Mouse (Mus musculus): ENCODE measurements around the gene Iqcj. TPM values are rescaled to one million over a fixed set of nuclear protein-coding genes. Genes with fewer than 3 reads are reported as not detected.
"Not testable (repeated sequence)": the region's sequence is repeated elsewhere in the genome, so short reads cannot be mapped to it uniquely, and the experiment has no call there.

Gene Iqcj
- polyA plus RNA-seq, 1 experiment, result not detected

GRCm38 (mm10) chr3:68056373-68057275 lies 164.6 kb downstream of the Iqcj start:
- no peaks in the 10 kb centered on the region for H3K36me3 ChIP-seq (replicated peaks; ENCODE audit: low read length)
- H3K9me3 ChIP-seq, result no peaks in the 10 kb centered on the region
- TF ChIP-seq GATA1 (IDR thresholded peaks at IDR 0.05; ENCODE audit: borderline replicate concordance, low read length) (no peak), FLI1 (IDR thresholded peaks at IDR 0.05; ENCODE audit: low read length) (no peak)
- peak overlapping the region; percentile 87 for H3K4me3 ChIP-seq (replicated peaks)
- H3K4me1 ChIP-seq, result peaks cover 36% of the 10 kb centered on the region
- H3K27me3 ChIP-seq (replicated peaks), result peaks cover 2% of the 10 kb centered on the region

GRCm38 (mm10) chr3:68059162-68059800 lies 167.3 kb downstream of the Iqcj start:
- Histone ChIP-seq H3K27me3 (replicated peaks) (peaks cover 2% of the 10 kb centered on the region), H3K36me3 (replicated peaks; ENCODE audit: low read length) (no peaks in the 10 kb centered on the region), H3K4me1 (peaks cover 36% of the 10 kb centered on the region), H3K9me3 (no peaks in the 10 kb centered on the region), H3K4me3 (replicated peaks) (peak overlapping the region; percentile 63)
- TF ChIP-seq FLI1 (IDR thresholded peaks at IDR 0.05; ENCODE audit: low read length) (no peak), GATA1 (IDR thresholded peaks at IDR 0.05; ENCODE audit: borderline replicate concordance, low read length) (no peak)

GRCm38 (mm10) chr3:68064731-68065130 lies 172.7 kb downstream of the Iqcj start, which contains the start of gene Schip1:
Gene Schip1, plus strand, starts transcription at chr3:68064802.
- no peak for TF ChIP-seq FLI1 (IDR thresholded peaks at IDR 0.05; ENCODE audit: low read length)
- TF ChIP-seq GATA1 (IDR thresholded peaks at IDR 0.05; ENCODE audit: borderline replicate concordance, low read length), result no peak
- Histone ChIP-seq H3K9me3 (no peaks in the 10 kb centered on the region), H3K4me1 (no peaks in the 10 kb centered on the region), H3K36me3 (replicated peaks; ENCODE audit: low read length) (no peaks in the 10 kb centered on the region), H3K4me3 (replicated peaks) (no peak within 1 kb of the TSS), H3K27me3 (replicated peaks) (no peaks in the 10 kb centered on the region)

GRCm38 (mm10) chr3:68071395-68072386 lies 179.7 kb downstream of the Iqcj start:
- TF ChIP-seq GATA1 (IDR thresholded peaks at IDR 0.05; ENCODE audit: borderline replicate concordance, low read length), result no peak
- TF ChIP-seq FLI1 (IDR thresholded peaks at IDR 0.05; ENCODE audit: low read length), result no peak
- Histone ChIP-seq H3K4me3 (replicated peaks) (no peak overlapping the region), H3K9me3 (no peaks in the 10 kb centered on the region), H3K36me3 (replicated peaks; ENCODE audit: low read length) (no peaks in the 10 kb centered on the region), H3K4me1 (no peaks in the 10 kb centered on the region), H3K27me3 (replicated peaks) (peaks cover 2% of the 10 kb centered on the region)

- no peaks in the 10 kb centered on the region for H3K9me3 ChIP-seq
- H3K4me1 ChIP-seq, result no peaks in the 10 kb centered on the region
- no peak for TF ChIP-seq GATA1 (IDR thresholded peaks at IDR 0.05; ENCODE audit: borderline replicate concordance, low read length)
- no peaks in the 10 kb centered on the region for H3K36me3 ChIP-seq (replicated peaks; ENCODE audit: low read length)
- no peaks in the 10 kb centered on the region for H3K27me3 ChIP-seq (replicated peaks)
- no peak overlapping the region for H3K4me3 ChIP-seq (replicated peaks)
These were observed 185.4 kb downstream of the Iqcj start for GRCm38 (mm10) chr3:68077406-68077805.

- H3K9me3 ChIP-seq, result no peaks in the 10 kb centered on the region
- TF ChIP-seq FLI1 (IDR thresholded peaks at IDR 0.05; ENCODE audit: low read length) (no peak), GATA1 (IDR thresholded peaks at IDR 0.05; ENCODE audit: borderline replicate concordance, low read length) (no peak)
- no peaks in the 10 kb centered on the region for H3K27me3 ChIP-seq (replicated peaks)
- no peak overlapping the region for H3K4me3 ChIP-seq (replicated peaks)
- no peaks in the 10 kb centered on the region for H3K36me3 ChIP-seq (replicated peaks; ENCODE audit: low read length)
- H3K4me1 ChIP-seq, result no peaks in the 10 kb centered on the region
These were observed 193.0 kb downstream of the Iqcj start for GRCm38 (mm10) chr3:68085024-68085423.

DNA sequence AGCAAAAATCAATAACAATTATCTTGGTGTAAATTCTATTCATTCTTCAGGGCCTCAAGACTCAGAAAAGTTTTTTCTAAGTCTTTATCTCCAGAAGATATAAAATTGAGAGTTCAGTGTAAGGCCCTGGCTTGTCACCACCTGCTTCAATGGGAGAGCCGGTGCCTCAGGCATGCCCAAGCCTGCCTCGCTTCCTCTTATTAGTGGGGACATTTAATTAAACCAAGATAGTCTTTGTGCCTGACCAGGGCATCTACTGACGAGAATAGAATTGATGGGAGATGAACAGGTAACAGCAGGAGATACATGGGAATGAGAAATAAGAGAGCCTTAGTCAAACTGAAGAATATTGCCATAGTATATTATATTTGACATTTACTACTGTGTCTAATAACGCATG lies 200.1 kb downstream of the Iqcj start:
- no peak overlapping the region for H3K4me3 ChIP-seq (replicated peaks)
- H3K36me3 ChIP-seq (replicated peaks; ENCODE audit: low read length), result no peaks in the 10 kb centered on the region
- H3K4me1 ChIP-seq, result no peaks in the 10 kb centered on the region
- H3K9me3 ChIP-seq, result no peaks in the 10 kb centered on the region
- no peaks in the 10 kb centered on the region for H3K27me3 ChIP-seq (replicated peaks)
- TF ChIP-seq FLI1 (IDR thresholded peaks at IDR 0.05; ENCODE audit: low read length), result no peak
- TF ChIP-seq GATA1 (IDR thresholded peaks at IDR 0.05; ENCODE audit: borderline replicate concordance, low read length), result no peak

- TF ChIP-seq GATA1 (IDR thresholded peaks at IDR 0.05; ENCODE audit: borderline replicate concordance, low read length) (no peak), FLI1 (IDR thresholded peaks at IDR 0.05; ENCODE audit: low read length) (no peak)
- H3K36me3 ChIP-seq (replicated peaks; ENCODE audit: low read length), result no peaks in the 10 kb centered on the region
- no peaks in the 10 kb centered on the region for H3K9me3 ChIP-seq
- no peak overlapping the region for H3K4me3 ChIP-seq (replicated peaks)
- no peaks in the 10 kb centered on the region for H3K4me1 ChIP-seq
- peaks cover 2% of the 10 kb centered on the region for H3K27me3 ChIP-seq (replicated peaks)
These were observed 204.9 kb downstream of the Iqcj start for GRCm38 (mm10) chr3:68096724-68097431.

GRCm38 (mm10) chr3:68099561-68099960 lies 207.5 kb downstream of the Iqcj start:
- not testable (repeated sequence) for H3K4me3 ChIP-seq (replicated peaks); H3K27me3 ChIP-seq (replicated peaks); H3K9me3 ChIP-seq; H3K36me3 ChIP-seq (replicated peaks; ENCODE audit: low read length); H3K4me1 ChIP-seq

Measured in megakaryocyte, embryonic 14.5 days (primary cell).